Mouse (Mus musculus) ovary, adult 18-20 months (tissue): ENCODE results near the gene Pan3.

Experiments
- DNase-seq: peaks from one replicate; pipeline ENCODE4 v3.0.0; 2022; ENCODE audit warnings: low spot score, mixed read lengths

The Pan3 gene

GRCm38 (mm10) chr5:147484142-147484541 is 54.2 kb downstream of the Pan3 start:
- DNase-seq = no peak

DNA sequence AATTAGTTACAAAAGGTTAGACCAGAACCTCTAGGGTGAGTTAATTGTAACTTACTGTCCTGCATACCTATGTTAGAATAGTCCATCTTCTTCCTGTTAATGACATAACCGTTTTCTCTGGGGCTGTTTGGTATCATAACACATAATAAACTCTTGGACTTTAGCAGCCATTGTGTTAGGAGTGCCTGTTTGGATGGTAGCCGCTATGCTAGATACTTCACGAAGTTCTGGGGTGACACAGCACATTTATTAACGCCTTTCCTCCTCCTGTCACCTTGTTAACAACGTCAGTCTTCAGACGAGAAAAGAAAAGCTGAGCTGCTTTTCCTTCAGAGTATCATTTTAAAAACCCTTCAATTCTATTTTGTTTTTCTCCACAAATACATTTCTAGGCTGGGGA is 59.3 kb downstream of the Pan3 start:
- no peak for DNase-seq

DNA sequence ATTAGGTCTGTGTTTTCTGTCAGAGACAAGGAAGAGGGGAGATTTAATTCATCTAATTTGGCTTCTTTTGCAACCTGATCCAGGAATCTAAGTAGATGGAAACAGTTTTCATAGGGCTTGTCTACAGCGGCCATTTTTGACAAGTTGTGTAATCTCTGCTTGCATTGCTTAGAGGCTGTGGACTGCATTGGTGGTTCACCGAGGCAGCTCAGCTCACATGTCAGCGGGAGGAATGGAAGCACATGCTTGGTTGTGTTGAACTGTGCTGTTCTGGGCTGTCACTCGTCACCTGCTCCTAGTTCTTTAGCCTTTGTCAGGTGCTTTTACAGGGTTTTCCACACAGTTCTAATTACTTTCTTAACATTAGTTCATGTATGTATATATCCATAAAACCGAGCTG is 60.9 kb downstream of the Pan3 start:
- no peak for DNase-seq

- no peak for DNase-seq
Observed at GRCm38 (mm10) chr5:147492511-147492910, 62.5 kb downstream of the Pan3 start.

DNA sequence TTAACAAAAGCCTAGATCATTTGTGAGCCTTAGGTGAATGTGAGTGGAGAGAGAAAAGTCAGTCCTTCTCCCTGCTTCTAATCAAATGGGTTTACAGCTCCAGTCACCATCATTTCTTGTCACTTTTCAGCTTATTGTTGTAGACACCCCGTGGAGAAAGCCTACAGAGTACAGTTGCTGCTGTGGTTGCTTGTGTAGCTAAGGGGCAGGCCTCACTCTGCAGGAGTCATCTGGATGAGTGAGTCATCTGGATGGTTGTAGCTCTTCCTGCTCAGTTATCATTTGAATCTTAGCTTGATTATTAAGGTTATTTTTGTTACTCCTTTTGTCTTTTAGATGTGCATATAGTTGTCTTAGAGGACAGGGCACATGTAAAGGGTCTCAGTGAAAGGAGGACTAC is 63.2 kb downstream of the Pan3 start:
- no peak for DNase-seq

DNA sequence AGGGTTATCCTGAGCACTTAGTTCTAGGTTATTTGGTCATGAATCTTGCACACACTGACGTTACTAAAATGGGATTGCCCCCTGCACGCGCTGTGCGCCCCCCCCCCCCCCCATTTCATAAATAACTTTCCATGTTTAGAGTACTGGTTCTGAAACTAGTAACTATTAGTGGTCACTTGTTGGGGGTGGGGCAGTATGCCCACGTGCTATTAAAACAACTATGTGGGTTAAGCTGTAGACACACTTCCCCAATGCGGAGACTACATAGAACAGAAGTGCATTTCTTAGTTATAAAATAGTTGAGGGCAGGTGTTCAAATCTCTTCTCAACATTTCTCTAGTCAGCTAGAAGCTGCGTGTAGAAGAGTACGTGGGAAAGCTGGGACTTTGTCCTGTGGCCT is 63.7 kb downstream of the Pan3 start:
- DNase-seq = no peak

- no peak for DNase-seq
Observed at GRCm38 (mm10) chr5:147494388-147494787, 64.4 kb downstream of the Pan3 start.

DNA sequence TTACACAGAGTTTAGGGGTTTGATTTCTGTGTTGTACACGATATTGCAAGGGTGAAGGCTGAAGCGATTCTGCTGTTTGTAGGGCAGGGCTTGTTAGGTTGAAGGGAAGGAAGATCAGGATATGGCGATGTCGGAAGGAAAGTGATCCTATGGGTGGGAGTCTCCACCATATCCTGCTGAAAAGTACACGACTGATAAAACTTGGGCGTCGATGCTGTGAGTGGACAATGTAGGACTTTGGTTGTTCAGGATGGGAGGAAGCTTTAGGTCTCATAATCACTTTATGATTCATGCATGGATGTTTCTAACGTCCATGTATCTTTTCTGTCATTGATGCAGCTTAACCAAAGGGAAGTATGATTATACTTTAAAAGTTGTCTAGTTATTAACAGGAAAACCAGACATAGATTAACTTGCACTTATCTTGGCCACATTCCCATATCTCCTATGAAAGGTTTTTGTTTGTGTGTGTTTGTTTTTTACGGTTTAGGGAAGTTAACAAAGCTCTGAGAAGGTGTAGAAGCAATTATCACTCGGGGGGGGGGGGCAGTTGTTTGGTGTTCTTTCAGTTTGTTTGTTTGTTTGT is 64.9 kb downstream of the Pan3 start:
- DNase-seq = no peak

DNA sequence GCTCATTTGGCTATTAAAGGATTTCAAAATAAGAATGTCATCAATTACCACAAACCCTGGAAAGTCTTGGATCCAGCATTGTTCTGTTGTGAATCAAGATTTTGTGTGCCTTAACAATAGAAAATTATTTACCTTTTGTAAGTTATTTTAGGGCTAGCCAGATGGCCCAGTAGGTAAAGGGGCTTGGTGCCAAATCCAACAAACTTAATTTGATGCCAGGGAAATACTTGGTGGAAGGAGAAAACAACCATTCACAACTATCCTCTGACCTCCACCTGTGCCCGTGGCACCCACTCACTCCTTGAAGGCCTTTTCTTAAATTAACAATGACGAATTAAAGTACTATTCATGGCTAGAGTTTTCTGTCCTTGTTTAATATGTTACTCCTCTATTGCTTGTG is 66.0 kb downstream of the Pan3 start:
- no peak for DNase-seq

- no peak for DNase-seq
Observed at GRCm38 (mm10) chr5:147496921-147497320, 67.0 kb downstream of the Pan3 start.

DNA sequence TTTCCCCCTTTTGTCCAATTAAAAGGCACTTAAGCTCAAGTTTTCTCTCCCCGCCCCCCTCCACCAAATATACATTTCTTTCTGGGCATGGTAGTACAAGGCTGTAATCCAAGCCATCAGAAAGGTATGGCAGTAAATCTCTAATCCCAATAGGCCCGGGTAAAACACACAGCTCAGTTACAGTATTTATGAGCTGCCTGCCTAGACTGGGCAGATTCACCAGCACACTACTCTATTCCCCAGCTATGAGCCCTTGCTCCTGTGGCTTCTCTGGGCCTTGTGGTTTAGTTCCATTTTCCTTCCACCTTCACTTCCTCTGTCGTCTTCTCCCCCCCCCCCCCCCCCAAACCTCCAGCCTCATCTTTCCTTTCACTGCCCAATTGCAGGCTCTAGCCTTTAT is 67.8 kb downstream of the Pan3 start:
- DNase-seq = no peak

DNA sequence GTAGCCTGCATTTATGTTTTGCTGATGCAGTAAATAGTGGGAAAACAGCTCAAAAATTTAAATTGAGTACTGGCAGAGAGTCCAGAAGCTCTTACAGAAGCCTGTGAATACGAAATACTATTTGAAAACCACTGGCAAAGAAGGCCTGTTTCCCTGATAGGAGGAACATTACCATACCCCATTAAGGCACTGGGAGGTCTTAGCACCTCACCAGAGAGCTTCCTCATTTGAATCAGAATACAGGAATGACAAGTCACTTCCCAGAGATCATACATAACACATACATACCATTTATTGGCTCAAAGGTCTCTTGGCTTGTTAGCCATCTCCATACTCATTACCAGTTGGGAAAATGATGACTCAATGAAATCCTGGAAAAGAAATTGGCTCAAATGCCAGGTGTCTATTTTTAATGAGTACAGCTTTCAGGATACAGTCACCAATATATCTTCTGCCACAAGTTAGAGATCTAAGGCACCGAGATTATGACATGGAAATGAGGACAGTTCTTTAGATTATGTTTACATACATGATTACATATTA is 71.6 kb downstream of the Pan3 start:
- DNase-seq = no peak

DNA sequence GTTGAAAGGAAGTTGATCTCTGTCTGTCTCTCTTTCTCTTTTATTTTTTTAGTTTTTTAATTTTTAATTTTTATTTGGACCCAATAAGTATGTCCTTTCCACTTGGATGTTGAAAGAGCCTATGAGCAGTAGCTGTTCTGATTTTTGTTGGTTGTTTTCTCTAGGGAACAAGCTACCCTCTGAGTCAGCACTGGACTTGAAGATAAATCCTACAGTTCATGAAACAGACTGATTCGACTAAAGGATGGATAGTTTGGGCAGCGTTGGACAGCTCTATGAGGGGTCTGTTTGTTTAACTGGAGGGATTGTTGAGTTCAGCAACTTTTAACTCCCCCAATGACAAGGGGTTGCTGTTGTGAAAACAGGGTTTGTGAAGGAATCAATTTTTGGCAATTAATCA is 73.0 kb downstream of the Pan3 start:
- no peak for DNase-seq

- no peak for DNase-seq
Observed at GRCm38 (mm10) chr5:147511350-147511749, 81.4 kb downstream of the Pan3 start.

DNA sequence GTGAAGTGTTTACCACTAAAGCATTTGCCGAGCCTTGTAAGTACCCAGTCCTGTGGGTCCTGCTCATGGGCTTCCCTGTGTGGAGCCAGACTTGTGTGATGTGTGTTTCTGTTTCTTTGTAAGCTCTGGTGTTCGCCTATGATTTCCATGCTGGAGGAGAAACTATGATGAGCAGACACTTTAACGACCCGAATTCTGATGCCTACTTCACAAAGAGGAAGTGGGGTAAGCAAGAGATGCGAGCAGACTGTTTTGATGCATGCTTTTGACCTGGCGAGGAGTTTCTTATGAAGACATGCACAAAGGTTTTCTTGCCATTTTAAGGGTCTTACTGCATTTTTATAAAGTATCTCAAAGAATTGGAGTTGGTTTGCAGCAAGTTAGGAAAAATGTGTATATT is 97.0 kb downstream of the Pan3 start:
- DNase-seq = no peak

GRCm38 (mm10) chr5:147527788-147528187 is 97.8 kb downstream of the Pan3 start:
- DNase-seq = no peak

GRCm38 (mm10) chr5:147532031-147532430 is 102.1 kb downstream of the Pan3 start:
- no peak for DNase-seq

DNA sequence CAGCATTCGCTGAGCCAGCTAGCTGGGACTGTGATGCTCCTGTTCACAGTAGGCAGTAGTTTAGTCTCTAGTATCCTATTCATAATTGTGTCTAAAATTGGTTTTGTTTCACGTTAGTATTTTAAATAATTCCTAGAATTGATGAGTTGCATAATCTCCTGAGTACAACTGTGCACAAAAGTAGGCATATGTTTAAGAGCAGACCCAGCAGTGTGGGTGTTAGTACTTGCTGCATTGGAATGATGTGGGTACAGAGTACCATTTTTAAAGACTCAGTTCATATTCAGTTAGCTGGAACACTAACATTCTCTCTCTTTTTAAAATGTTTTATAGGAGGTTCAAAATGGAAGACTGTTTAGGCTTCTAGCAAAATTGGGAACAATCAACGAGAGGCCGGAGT is 109.4 kb downstream of the Pan3 start:
- no peak for DNase-seq

- no peak for DNase-seq
Observed at GRCm38 (mm10) chr5:147539815-147540214, 109.9 kb downstream of the Pan3 start.

- no peak for DNase-seq
Observed at GRCm38 (mm10) chr5:147542291-147542690, 112.3 kb downstream of the Pan3 start.

DNA sequence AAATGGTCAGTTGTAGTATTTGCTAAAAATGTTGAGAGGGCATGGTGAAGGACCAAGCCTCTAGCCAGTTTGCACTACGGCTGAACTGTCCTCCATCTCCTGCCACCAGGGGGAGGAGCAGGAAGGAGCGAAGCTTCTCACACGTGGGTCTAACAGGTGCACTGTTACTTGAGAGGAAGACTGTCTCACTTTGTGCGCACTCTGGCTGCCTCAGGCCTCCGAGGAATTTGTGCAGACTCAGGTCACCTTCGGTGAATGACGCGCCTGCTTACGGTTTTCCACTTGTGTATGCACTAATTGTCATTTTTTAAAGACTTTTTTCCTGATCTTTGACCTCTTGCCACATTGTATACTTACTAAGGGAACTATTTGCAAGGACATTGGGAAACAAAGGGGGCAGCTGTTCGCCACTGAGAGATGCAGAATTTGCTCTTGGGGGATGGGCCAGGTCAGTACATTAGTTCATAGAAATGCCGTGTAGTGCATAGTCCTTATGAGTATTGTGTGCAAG is 115.8 kb downstream of the Pan3 start:
- DNase-seq = no peak

GRCm38 (mm10) chr5:147549016-147549755 is 119.2 kb downstream of the Pan3 start:
- no peak for DNase-seq

DNA sequence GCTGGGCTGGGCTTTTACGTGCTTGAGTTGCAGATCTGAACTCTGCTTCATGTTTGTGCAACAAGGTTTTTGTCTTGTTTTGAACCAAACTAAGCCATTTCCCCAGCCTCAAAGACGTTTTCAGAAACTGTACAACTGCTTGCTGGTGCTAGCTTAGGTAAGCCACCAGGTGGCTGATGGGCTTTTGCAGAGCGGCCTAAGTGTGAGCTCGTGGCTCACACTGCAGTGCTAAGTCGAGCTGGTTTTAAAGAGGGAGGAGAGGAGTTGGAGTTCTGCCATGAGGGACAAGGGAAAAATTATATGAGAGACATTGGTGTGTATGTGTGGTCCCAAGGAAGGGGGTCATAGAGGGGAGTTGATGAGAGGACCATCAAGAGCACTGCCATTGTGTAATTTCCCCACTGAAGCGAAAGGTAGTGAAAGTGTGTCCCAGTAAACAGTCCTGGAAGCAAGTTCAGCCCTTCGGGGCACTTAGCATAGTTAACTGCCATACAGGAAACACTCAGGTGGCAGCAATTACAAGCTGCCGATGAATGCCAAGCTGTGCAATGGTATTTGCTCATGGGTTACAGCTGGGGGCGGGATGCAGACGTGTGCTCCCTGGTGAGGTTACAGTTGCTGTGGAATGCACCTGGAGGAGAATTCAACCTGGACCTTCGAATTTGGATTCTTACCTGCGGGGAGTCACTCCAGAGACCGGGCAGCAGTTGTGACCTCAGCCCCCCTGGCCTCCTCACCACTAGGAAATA is 122.1 kb downstream of the Pan3 start:
- no peak for DNase-seq
